Mouse (Mus musculus) lung, postnatal 0 days (tissue): ENCODE data around the gene Tnfaip1.

Experiments
- CTCF ChIP-seq: IDR thresholded peaks from 2 replicates; pipeline ENCODE4 v1.5.1; 2016; ENCODE audit warnings: antibody characterized with exemption, mild to moderate bottlenecking
- EP300 ChIP-seq: IDR thresholded peaks from 2 replicates; pipeline ENCODE4 v1.6.1; 2016; ENCODE audit warnings: antibody characterized with exemption, mild to moderate bottlenecking, control low read depth

DNA sequence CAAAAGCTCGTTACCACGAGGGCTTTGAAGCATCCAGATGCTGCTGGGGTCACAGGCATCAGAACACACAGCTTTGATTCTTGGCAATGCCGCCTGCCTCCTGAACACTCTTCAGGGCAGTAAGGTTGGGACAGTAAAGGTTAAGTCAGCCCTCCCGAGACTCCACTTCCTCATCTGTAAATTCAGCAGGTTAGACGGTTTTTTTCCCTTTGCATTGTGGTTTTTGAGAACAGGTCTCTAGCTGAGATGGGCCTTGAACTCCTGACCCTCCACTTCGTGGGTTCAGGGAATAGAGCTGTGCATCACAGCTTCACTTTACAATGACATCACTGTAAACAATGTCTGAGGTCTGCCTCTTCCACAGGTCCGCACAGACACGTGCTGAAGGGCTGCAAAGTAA is 9.0 kb upstream of the Tnfaip1 start:
- TF ChIP-seq CTCF (no peak), EP300 (no peak)
